Mouse (Mus musculus) ES-Bruce4 (cell line): Measurements from ENCODE around the gene Zdhhc1.

Experiments used
- CTCF ChIP-seq: IDR thresholded peaks from one replicate; pipeline ENCODE4 v1.8.1; 2011; ENCODE audit warnings: low read depth, low read length
- EP300 ChIP-seq: IDR thresholded peaks from 2 replicates; pipeline ENCODE4 v1.6.1; 2011; ENCODE audit warnings: low read depth, low read length; ENCODE audit not compliant: insufficient read depth
- POLR2A ChIP-seq: IDR thresholded peaks from one replicate; pipeline ENCODE4 v1.8.1; 2011; ENCODE audit warnings: low read length; ENCODE audit not compliant: insufficient read depth

- TF ChIP-seq POLR2A, result no peak
- TF ChIP-seq CTCF, result no peak
- TF ChIP-seq EP300, result no peak
These were observed 1.1 kb downstream of the Zdhhc1 start for GRCm38 (mm10) chr8:105495350-105496302.
